Mouse (Mus musculus): ENCODE measurements around the gene Parp16. TPM values are rescaled to one million over a fixed set of nuclear protein-coding genes. Genes with fewer than 3 reads are reported as not detected.

Gene Parp16
- total and polyA plus RNA-seq, 3 experiments, result 0.44 to 1.7 (median 0.81) TPM

DNA sequence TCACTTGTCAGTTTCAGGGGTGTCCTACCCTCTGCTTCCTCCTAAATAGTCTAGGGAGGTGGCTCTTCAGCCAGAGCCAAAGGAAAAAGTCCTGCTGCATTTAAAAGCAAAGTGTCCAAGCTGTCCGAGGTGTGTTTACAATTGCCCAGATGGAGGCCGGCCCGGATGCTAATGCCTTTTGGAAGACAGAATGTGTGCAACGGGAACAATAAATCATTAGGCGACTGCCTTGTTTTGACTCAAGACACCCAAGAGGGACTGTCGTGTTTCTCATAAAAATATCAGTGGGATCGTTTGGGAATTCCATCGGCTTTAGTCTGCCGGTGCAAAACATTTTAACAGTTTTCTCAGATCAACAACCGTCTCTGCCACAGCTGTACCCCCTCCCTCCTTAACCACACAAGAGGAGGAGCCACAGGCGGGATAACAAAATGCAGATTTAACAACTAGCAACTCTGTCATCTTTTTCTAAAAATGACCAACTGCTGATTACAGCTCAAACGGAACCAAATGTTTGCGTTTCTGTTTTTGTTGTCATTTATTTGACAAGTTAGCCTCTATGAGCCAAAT is 43.1 kb downstream of the Parp16 start:
- Histone ChIP-seq H3K27ac (ENCODE audit: insufficient read depth, low read depth) (no peak overlapping the region), H3K4me2 (ENCODE audit: insufficient read depth, low read depth, poor library complexity, severe bottlenecking) (no peak overlapping the region), H3K4me1 (ENCODE audit: control insufficient read depth in 1 of 2, insufficient read depth in 2 of 2) (peaks cover 2 to 11% of the 10 kb centered on the region in 2 experiments; a peak in 3 of 4 replicates), H3K4me3 (replicated peaks in 1 of 3; ENCODE audit: low read depth in 2 of 3, low read length in 2 of 3, poor library complexity in 1 of 3) (no peak overlapping the region), H3K36me3 (replicated peaks in 1 of 2; ENCODE audit: control insufficient read depth in 1 of 2, insufficient read depth in 1 of 2, low read length in 1 of 2) (peaks cover 2% of the 10 kb centered on the region in 2 experiments), H3K27me3 (replicated peaks) (no peaks in the 10 kb centered on the region), H3K79me2 (replicated peaks; ENCODE audit: control insufficient read depth, extremely low read depth, insufficient read depth, poor library complexity, severe bottlenecking) (no peaks in the 10 kb centered on the region), H3K9me3 (replicated peaks; ENCODE audit: low read length) (no peaks in the 10 kb centered on the region), H3K9ac (ENCODE audit: insufficient read depth, low read depth) (no peak overlapping the region)
- TF ChIP-seq HCFC1 (IDR thresholded peaks at IDR 0.05; ENCODE audit: low read depth, low read length) (no peak), BHLHE40 (IDR thresholded peaks at IDR 0.05; ENCODE audit: low read depth, low read length) (no peak), EP300 (IDR thresholded peaks at IDR 0.05; ENCODE audit: low read length) (no peak), ZNF384 (IDR thresholded peaks at IDR 0.05; ENCODE audit: low read depth, low read length) (no peak), ETS1 (conservative IDR thresholded peaks at IDR 0.05; ENCODE audit: low read depth, low read length) (no peak), MEF2A (IDR thresholded peaks at IDR 0.05; ENCODE audit: borderline replicate concordance, low read depth, low read length) (no peak), POLR2AphosphoS2 (IDR thresholded peaks at IDR 0.05; ENCODE audit: low read depth, low read length) (no peak), ZKSCAN1 (IDR thresholded peaks at IDR 0.05; ENCODE audit: borderline replicate concordance, low read depth, low read length) (no peak), KAT2A (IDR thresholded peaks at IDR 0.05; ENCODE audit: insufficient replicate concordance, low read length) (no peak), NELFE (IDR thresholded peaks at IDR 0.05; ENCODE audit: low read depth, low read length) (no peak), RAD21 (IDR thresholded peaks at IDR 0.05; ENCODE audit: low read depth, low read length) (no peak)
- in situ Hi-C loops (cut with MboI; ENCODE audit: low pct_ligation_motif_present, low pct_unique_long_range_greater_than_20kb, low sequenced_read_pairs) (no loop called here), dilution Hi-C loops (cut with MboI; ENCODE audit: extremely low pct_ligation_motif_present, extremely low pct_unique_long_range_greater_than_20kb, low sequenced_read_pairs) (no loop called here)
- DNase-seq (ENCODE audit: extremely low read depth), result no peak

DNA sequence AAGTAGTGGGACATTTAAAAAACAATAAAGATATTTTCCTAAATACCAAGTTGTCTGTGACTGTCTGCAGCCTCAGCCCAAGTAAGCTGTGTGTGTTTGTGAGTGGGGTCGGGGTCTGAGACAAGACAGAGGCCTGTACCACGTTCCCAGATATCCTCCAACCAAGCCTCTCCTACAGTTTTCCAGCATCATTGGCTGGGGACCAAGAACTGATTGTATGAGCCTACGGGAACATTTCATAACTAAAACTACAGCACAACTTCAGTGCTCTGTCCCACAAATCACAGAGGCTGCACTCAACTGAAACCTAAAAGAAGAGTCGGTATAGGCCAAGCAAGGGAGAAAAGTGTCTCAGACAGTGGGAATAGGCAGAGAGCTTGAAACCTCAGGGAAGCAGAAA is 44.0 kb downstream of the Parp16 start:
- H3K4me3 ChIP-seq (replicated peaks in 1 of 3; ENCODE audit: low read depth in 2 of 3, low read length in 2 of 3, poor library complexity in 1 of 3), result no peak overlapping the region
- no peak for TF ChIP-seq TCF12 (IDR thresholded peaks at IDR 0.05; ENCODE audit: low read depth, low read length)
- TF ChIP-seq ZC3H11A (IDR thresholded peaks at IDR 0.05; ENCODE audit: low read depth, low read length), result no peak
- TF ChIP-seq BHLHE40 (IDR thresholded peaks at IDR 0.05; ENCODE audit: low read depth, low read length), result no peak
- no peak for TF ChIP-seq RAD21 (IDR thresholded peaks at IDR 0.05; ENCODE audit: low read depth, low read length)
- TF ChIP-seq MYC (IDR thresholded peaks at IDR 0.05; ENCODE audit: low read depth, low read length), result no peak
- peaks cover 2 to 16% of the 10 kb centered on the region in 2 experiments; a peak in 3 of 4 replicates for H3K4me1 ChIP-seq (ENCODE audit: control insufficient read depth in 1 of 2, insufficient read depth in 2 of 2)
- H3K36me3 ChIP-seq (replicated peaks in 1 of 2; ENCODE audit: control insufficient read depth in 1 of 2, insufficient read depth in 1 of 2, low read length in 1 of 2), result peaks cover 0 to 2% of the 10 kb centered on the region in 2 experiments
- no peak for DNase-seq (ENCODE audit: extremely low read depth)
- no peaks in the 10 kb centered on the region for H3K9me3 ChIP-seq (replicated peaks; ENCODE audit: low read length)
- no peak overlapping the region for H3K4me2 ChIP-seq (ENCODE audit: insufficient read depth, low read depth, poor library complexity, severe bottlenecking)
- H3K27ac ChIP-seq (ENCODE audit: insufficient read depth, low read depth), result no peak overlapping the region
- dilution Hi-C loops (cut with MboI; ENCODE audit: extremely low pct_ligation_motif_present, extremely low pct_unique_long_range_greater_than_20kb, low sequenced_read_pairs), result no loop called here
- H3K9ac ChIP-seq (ENCODE audit: insufficient read depth, low read depth), result no peak overlapping the region
- in situ Hi-C loops (cut with MboI; ENCODE audit: low pct_ligation_motif_present, low pct_unique_long_range_greater_than_20kb, low sequenced_read_pairs), result no loop called here
- peaks cover 3% of the 10 kb centered on the region for H3K27me3 ChIP-seq (replicated peaks)
- no peaks in the 10 kb centered on the region for H3K79me2 ChIP-seq (replicated peaks; ENCODE audit: control insufficient read depth, extremely low read depth, insufficient read depth, poor library complexity, severe bottlenecking)
